Mouse (Mus musculus) midbrain, postnatal 0 days (tissue): ENCODE data around the gene Nelfb. TPM values are rescaled to one million over a fixed set of nuclear protein-coding genes. Genes with fewer than 3 reads are reported as not detected.
A peak's percentile ranks its signal among the peaks of the same experiment; 100 is the strongest.

ENCODE experiments used
- ATAC-seq: fragments of 200-750 bp; cut with Nextera tagmentation; 2 replicates; pipeline ENCODE4 v1.8.0; 2017; ENCODE audit warnings: moderate number of reproducible peaks, mild to moderate bottlenecking, moderate TSS enrichment, moderate library complexity; ENCODE audit not compliant: low FRiP score
- DNase-seq: peaks from one replicate; pipeline ENCODE4 v3.0.0-alpha.2; 2015; ENCODE audit warnings: low spot score
- H3K27ac ChIP-seq: fragments of 300-500 bp; sonication (generic); 2 replicates; pipeline ENCODE4 v1.5.1; 2014; ENCODE audit warnings: low read depth, mild to moderate bottlenecking, low read length, mixed read lengths
- H3K27me3 ChIP-seq: fragments of 300-500 bp; sonication (generic); 2 replicates; pipeline ENCODE4 v1.6.1; 2014; ENCODE audit warnings: low read length, control low read depth, mixed read lengths; ENCODE audit not compliant: insufficient read depth
- H3K36me3 ChIP-seq: fragments of 300-500 bp; sonication (generic); 2 replicates; pipeline ENCODE4 v1.6.1; 2014; ENCODE audit warnings: low read length, control low read depth, mixed read lengths; ENCODE audit not compliant: insufficient read depth
- H3K4me1 ChIP-seq: fragments of 300-500 bp; sonication (generic); 2 replicates; pipeline ENCODE4 v1.6.1; 2014; ENCODE audit warnings: mild to moderate bottlenecking, control low read depth, antibody characterized with exemption, low read length, mixed read lengths; ENCODE audit not compliant: insufficient read depth
- H3K4me2 ChIP-seq: fragments of 300-500 bp; sonication (generic); 2 replicates; pipeline ENCODE4 v1.6.1; 2014; ENCODE audit warnings: low read depth, mild to moderate bottlenecking, low read length, mixed read lengths; ENCODE audit not compliant: poor library complexity, severe bottlenecking
- H3K4me3 ChIP-seq: fragments of 300-500 bp; sonication (generic); 2 replicates; pipeline ENCODE4 v1.5.1; 2014; ENCODE audit warnings: low read depth, mild to moderate bottlenecking, low read length, moderate library complexity
- H3K9ac ChIP-seq: fragments of 300-500 bp; sonication (generic); replicated peaks from 2 replicates; pipeline ENCODE4 v1.6.1; 2014; ENCODE audit warnings: mild to moderate bottlenecking, low read length, moderate library complexity, mixed read lengths; ENCODE audit not compliant: poor library complexity, severe bottlenecking
- H3K9me3 ChIP-seq: fragments of 300-500 bp; sonication (generic); 2 replicates; pipeline ENCODE4 v1.6.1; 2016; ENCODE audit warnings: low read length, control low read depth
- CTCF ChIP-seq: IDR thresholded peaks from 2 replicates; pipeline ENCODE4 v1.5.1; 2016; ENCODE audit warnings: antibody characterized with exemption, mild to moderate bottlenecking
- WGBS: fragments of 180-500 bp; shearing (Covaris S2); extraction: QIAGEN DNeasy Blood & Tissue Kit; methylation state at CpG from one replicate; pipeline ENCODE4 v1.1.7; 2014; 5-methylcytosine and 5-hydroxymethylcytosine counted together
- polyA plus RNA-seq: library from polyadenylated mRNA; unstranded; fragments of >200 nt; fragmentation: Nextera tagmentation; extraction: Ambion mirVana; gene quantifications from 2 replicates; pipeline ENCODE4 v1.2.1, GENCODE M21; 2015
- total RNA-seq: library from RNA; depleted of rRNA; stranded (reverse); fragments of >200 nt; gene quantifications from 2 replicates; pipeline ENCODE4 v1.2.3, GENCODE M21; 2014

Nelfb gene
- total and polyA plus RNA-seq, 2 experiments from 2014 or later, result 87.0 to 90.4 TPM

DNA sequence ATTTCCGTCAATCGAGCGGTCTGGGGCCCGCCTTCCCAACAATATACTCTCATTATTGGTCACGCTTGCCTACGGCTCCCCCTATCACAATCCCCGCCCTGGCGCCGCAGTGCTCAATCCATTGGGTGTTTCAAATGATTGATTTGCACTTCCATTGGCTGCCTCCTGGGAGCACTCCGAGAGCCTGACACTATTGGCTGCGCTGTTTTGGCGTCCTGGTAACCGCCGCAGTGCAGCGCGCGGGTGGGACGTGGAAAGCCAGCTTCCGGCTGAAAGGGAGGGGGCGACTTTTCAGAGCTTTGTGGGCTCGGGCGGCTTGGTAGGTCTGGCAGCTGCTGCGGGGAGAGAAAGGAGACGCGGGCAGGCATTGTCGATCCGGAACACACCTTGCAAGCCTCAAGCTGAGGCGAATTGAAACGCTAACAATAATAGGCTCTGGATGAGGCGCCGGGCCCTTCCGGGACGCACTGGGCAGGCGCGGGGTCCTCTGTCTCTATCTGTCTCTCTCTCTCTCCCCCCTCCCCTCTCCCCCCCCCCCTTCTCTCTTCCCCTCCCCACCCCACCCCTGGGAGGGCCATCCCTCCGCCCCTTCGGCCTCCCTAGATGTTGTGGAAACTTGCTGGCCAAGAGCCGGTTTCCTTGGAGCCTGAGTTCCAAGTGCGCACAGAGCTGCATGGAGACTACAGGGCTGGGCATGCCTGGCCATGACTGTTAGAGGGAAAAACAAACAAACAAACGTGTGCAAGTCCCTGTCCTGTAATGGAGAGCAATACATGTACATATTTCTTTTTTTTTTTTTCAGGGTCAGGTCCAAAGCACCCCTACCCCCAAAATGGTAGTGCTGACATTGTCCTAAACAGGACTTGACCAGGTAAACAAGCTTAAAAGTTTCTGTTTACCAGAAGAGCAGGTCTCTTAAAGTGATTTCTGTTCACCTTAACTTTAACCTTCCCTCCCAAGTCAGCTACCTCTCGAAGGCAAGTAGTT is 13.8 kb upstream of the Nelfb start:
- WGBS, result 2% methylated on average over 41 of the region's 41 CpGs
- TF ChIP-seq CTCF, result peak; percentile 26; the same call in 1 of the 2 replicates
- peaks cover 6% of the 10 kb centered on the region; the same call in 1 of the 2 replicates for H3K36me3 ChIP-seq
- DNase-seq (peak; percentile 100), ATAC-seq (peak; percentile 97)
- H3K4me3 ChIP-seq, result peak overlapping the region; percentile 85
- peak overlapping the region; percentile 55 for H3K9ac ChIP-seq
- H3K4me2 ChIP-seq, result peak overlapping the region; percentile 61
- no peaks in the 10 kb centered on the region for H3K9me3 ChIP-seq
- H3K27ac ChIP-seq, result peak overlapping the region; percentile 87
- no peaks in the 10 kb centered on the region for H3K27me3 ChIP-seq
- H3K4me1 ChIP-seq, result peaks cover 6% of the 10 kb centered on the region; the same call in 1 of the 2 replicates

- Histone ChIP-seq H3K27ac (peak within 1 kb of the TSS; percentile 87), H3K27me3 (no peaks in the 10 kb centered on the region), H3K4me3 (peak within 1 kb of the TSS; percentile 85), H3K4me1 (peaks cover 6% of the 10 kb centered on the region; the same call in 1 of the 2 replicates), H3K9ac (peak within 1 kb of the TSS; percentile 89), H3K9me3 (no peaks in the 10 kb centered on the region), H3K36me3 (peaks cover 6% of the 10 kb centered on the region; the same call in 1 of the 2 replicates), H3K4me2 (peak within 1 kb of the TSS; percentile 86)
- 0% methylated on average over 17 of the region's 17 CpGs for WGBS
- peak; percentile 49 for TF ChIP-seq CTCF
- ATAC-seq (no peak), DNase-seq (no peak)
Measured at GRCm38 (mm10) chr2:25224492-25224765, 13.1 kb upstream of the Nelfb start, which contains the start of gene Tubb4b. TSS of gene Tubb4b (minus strand) at chr2:25224702.

DNA sequence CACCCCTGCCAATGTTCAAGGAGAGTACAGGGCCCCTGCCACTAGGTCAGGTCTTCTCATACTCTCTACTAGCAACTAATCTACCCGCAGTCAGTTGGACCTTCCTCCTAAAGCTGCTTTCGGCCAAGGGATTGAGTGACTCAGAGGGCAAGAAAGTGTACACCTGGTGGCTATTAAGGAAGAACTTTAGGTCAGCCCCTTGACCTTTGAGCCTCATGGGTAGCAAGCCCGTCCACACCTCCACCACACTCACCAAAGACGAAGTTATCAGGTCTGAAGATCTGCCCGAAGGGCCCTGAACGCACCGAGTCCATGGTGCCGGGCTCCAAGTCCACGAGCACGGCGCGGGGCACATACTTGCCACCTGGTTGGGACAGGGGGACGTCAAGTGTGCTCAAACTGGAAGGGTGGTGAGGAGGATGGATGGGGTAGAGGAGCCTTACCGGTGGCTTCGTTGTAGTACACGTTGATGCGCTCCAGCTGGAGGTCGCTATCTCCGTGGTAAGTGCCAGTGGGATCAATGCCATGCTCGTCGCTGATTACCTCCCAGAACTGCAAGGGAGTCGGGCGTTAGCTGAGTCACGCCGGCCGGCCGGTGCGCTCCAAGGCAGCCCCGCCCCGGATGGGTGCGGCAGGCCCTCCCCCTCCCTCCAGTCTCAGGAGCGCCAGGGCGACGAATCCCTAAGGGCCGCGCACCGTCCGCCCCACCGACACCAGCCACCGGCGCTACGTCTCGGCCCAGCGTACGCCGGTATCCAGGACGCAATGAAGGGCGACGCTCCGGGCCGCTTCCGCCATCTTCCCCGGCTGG is 12.6 kb upstream of the Nelfb start:
- 2% methylated on average over 51 of the region's 53 CpGs for WGBS
- no peak for TF ChIP-seq CTCF
- peak overlapping the region; percentile 86 for H3K4me2 ChIP-seq
- H3K4me3 ChIP-seq, result peak overlapping the region; percentile 85
- no peaks in the 10 kb centered on the region for H3K27me3 ChIP-seq
- H3K9me3 ChIP-seq, result no peaks in the 10 kb centered on the region
- DNase-seq (peak; percentile 52), ATAC-seq (peak; percentile 6; the same call in 1 of the 2 replicates)
- H3K9ac ChIP-seq, result peak overlapping the region; percentile 89
- H3K4me1 ChIP-seq, result peaks cover 6% of the 10 kb centered on the region; the same call in 1 of the 2 replicates
- H3K27ac ChIP-seq, result peak overlapping the region; percentile 85
- peaks cover 6% of the 10 kb centered on the region; the same call in 1 of the 2 replicates for H3K36me3 ChIP-seq

DNA sequence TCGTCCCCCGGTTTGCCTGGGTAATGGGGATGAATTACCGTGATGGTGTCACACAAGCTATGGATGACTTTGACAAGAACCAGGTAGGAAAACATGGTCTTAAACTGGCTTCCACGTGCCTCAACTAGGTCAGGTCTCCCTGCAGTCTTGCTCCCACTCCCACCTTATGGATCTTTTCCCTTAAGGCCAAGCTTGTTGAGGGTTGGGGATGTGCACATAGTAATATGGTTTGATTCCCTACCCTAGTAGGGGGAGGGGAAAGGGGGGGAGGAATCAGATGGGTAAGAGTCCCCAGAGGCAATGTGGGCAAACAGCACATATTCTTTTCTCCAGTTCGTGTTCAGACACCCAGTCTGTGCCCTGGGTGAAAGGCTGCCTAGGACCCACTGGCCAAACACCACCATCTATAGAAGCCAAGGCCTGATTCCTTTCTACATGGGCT is 10.1 kb upstream of the Nelfb start:
- Histone ChIP-seq H3K27ac (no peak overlapping the region), H3K36me3 (peaks cover 6% of the 10 kb centered on the region; the same call in 1 of the 2 replicates), H3K27me3 (no peaks in the 10 kb centered on the region), H3K4me3 (no peak overlapping the region), H3K9ac (no peak overlapping the region), H3K9me3 (no peaks in the 10 kb centered on the region), H3K4me2 (no peak overlapping the region), H3K4me1 (peaks cover 6% of the 10 kb centered on the region; the same call in 1 of the 2 replicates)
- 72% methylated on average over 5 of the region's 5 CpGs for WGBS
- no peak for ATAC-seq
- TF ChIP-seq CTCF, result no peak
- no peak for DNase-seq

DNA sequence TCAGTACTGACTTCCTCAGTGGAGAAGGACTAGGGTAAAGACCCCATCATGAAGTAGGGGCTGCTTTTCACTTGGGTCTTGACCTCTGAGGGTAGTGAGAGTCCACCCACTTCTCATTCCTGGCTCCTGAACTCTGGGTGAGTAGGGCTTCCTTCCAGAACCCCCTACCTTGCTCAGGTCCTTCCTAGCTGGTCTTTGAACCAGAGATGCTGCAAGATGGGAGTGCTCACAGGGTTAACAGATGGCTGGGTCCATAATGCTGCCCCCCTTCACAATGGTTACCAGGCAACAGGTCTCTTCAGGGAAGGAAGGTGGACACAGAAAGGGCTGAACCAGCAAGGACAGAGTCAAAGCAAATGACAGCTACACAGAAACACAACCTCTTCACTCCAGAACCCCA is 7.2 kb upstream of the Nelfb start, which contains the start of gene Fam166a:
Gene Fam166a (plus strand): TSS at position 301 of the 400 bp plus-strand sequence.
- Histone ChIP-seq H3K9me3 (no peaks in the 10 kb centered on the region), H3K4me2 (no peak within 1 kb of the TSS), H3K4me3 (no peak within 1 kb of the TSS), H3K36me3 (peaks cover 6% of the 10 kb centered on the region; the same call in 1 of the 2 replicates), H3K4me1 (peaks cover 3% of the 10 kb centered on the region; the same call in 1 of the 2 replicates), H3K27ac (no peak within 1 kb of the TSS), H3K9ac (no peak within 1 kb of the TSS), H3K27me3 (no peaks in the 10 kb centered on the region)
- DNase-seq, result no peak
- TF ChIP-seq CTCF, result no peak
- ATAC-seq, result no peak
